Mouse (Mus musculus): Measurements from ENCODE around the gene 1700009N14Rik. TPM values are rescaled to one million over a fixed set of nuclear protein-coding genes. Genes with fewer than 3 reads are reported as not detected.

1700009N14Rik gene
- total RNA-seq (2012; rRNA removed) (not detected in 2 replicates), polyA plus RNA-seq (2012; ENCODE audit: insufficient read depth in 1 of 2, insufficient read length in 2 of 2, low read depth in 1 of 2, low replicate concordance in 2 of 2, missing spikeins in 1 of 2) (not detected)

DNA sequence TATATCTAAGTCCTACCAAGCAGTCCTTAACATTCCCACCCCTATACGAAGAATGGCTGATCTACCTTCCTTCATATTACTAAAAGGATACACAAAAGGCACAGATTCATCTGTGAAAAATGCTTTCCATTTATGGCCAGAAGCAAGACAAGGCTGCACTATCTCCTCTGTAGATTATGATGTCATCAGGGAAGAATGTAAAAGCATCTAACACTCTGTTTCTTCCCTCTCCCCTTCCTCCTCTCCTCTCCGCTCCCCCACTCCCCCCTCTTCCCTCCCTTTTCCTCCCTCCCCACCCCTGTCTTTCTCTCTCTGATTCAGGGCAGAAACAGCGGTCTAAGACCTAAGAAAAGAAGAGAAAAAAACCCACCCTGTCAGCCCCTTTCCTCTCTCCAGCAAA is at the start of gene 1700009N14Rik:
Gene 1700009N14Rik, plus strand, starts transcription at position 227 of the 400 bp plus-strand sequence.
- DNase-seq (ENCODE audit: low read depth, low spot score): no peak
- no peaks in the 10 kb centered on the region for H3K36me3 ChIP-seq (ENCODE audit: control insufficient read depth in 1 of 2, insufficient read depth in 2 of 2, low read length in 2 of 2)
- no peaks in the 10 kb centered on the region; a peak in 1 of 4 replicates for H3K27me3 ChIP-seq (ENCODE audit: control insufficient read depth in 1 of 2, insufficient read depth in 2 of 2, low read length in 2 of 2)
- no peaks in the 10 kb centered on the region for H3K9me3 ChIP-seq (replicated peaks; ENCODE audit: insufficient read depth, low read length)
- H3K9ac ChIP-seq (ENCODE audit: control insufficient read depth, low read depth, low read length, poor library complexity, severe bottlenecking): no peak within 1 kb of the TSS
- no peak within 1 kb of the TSS for H3K4me3 ChIP-seq (ENCODE audit: control insufficient read depth in 1 of 2, insufficient read depth in 1 of 2, low read depth in 2 of 2, low read length in 2 of 2)
- no peaks in the 10 kb centered on the region for H3K79me2 ChIP-seq (ENCODE audit: control insufficient read depth, insufficient read depth, low read length, poor library complexity)
- TF ChIP-seq TBP (IDR thresholded peaks at IDR 0.05; ENCODE audit: low read depth, low read length): no peak
- no peak for TF ChIP-seq ZKSCAN1 (IDR thresholded peaks at IDR 0.05; ENCODE audit: low read depth, low read length)
- TF ChIP-seq UBTF (IDR thresholded peaks at IDR 0.05; ENCODE audit: borderline replicate concordance, insufficient read depth, low read depth, low read length): no peak
- no peak for TF ChIP-seq CHD1 (IDR thresholded peaks at IDR 0.05; ENCODE audit: low read depth, low read length)
- no peak for TF ChIP-seq BHLHE40 (IDR thresholded peaks at IDR 0.05; ENCODE audit: borderline replicate concordance, low read depth, low read length)
- TF ChIP-seq USF2 (IDR thresholded peaks at IDR 0.05; ENCODE audit: borderline replicate concordance in 1 of 2, insufficient read depth in 1 of 2, low read depth in 1 of 2, low read length in 2 of 2): no peak
- TF ChIP-seq JUND (IDR thresholded peaks at IDR 0.05; ENCODE audit: low read depth, low read length): no peak
- TF ChIP-seq E2F4 (IDR thresholded peaks at IDR 0.05; ENCODE audit: borderline replicate concordance, low read depth, low read length): no peak
- TF ChIP-seq ZNF384 (IDR thresholded peaks at IDR 0.05; ENCODE audit: low read depth, low read length): no peak
- TF ChIP-seq POLR2AphosphoS2 (IDR thresholded peaks at IDR 0.05; ENCODE audit: low read length): no peak
- TF ChIP-seq EP300 (IDR thresholded peaks at IDR 0.05; ENCODE audit: low read depth in 1 of 2, low read length in 2 of 2): no peak
- no peak for TF ChIP-seq POLR2AphosphoS5 (IDR thresholded peaks at IDR 0.05; ENCODE audit: borderline replicate concordance, low read depth, low read length)
- TF ChIP-seq HCFC1 (IDR thresholded peaks at IDR 0.05; ENCODE audit: low read depth, low read length): no peak
- no peak for TF ChIP-seq ETS1 (IDR thresholded peaks at IDR 0.05; ENCODE audit: low read depth, low read length)
- no peak for TF ChIP-seq MAX (IDR thresholded peaks at IDR 0.05; ENCODE audit: low read length)
- no peak for TF ChIP-seq SMC3 (IDR thresholded peaks at IDR 0.05; ENCODE audit: low read depth, low read length)
- TF ChIP-seq POLR2A (IDR thresholded peaks at IDR 0.05; ENCODE audit: control insufficient read depth in 1 of 2, insufficient read depth in 1 of 2, low read depth in 1 of 2, low read length in 2 of 2, poor library complexity in 1 of 2): no peak
- TF ChIP-seq MYB (IDR thresholded peaks at IDR 0.05; ENCODE audit: low read depth, low read length): no peak
- no peak for TF ChIP-seq NELFE (IDR thresholded peaks at IDR 0.05; ENCODE audit: low read depth, low read length)
- H3K4me1 ChIP-seq (ENCODE audit: control insufficient read depth in 1 of 2, insufficient read depth in 2 of 2, low read length in 2 of 2): no peaks in the 10 kb centered on the region
- H3K27ac ChIP-seq (ENCODE audit: control insufficient read depth, low read depth, low read length): no peak within 1 kb of the TSS

DNA sequence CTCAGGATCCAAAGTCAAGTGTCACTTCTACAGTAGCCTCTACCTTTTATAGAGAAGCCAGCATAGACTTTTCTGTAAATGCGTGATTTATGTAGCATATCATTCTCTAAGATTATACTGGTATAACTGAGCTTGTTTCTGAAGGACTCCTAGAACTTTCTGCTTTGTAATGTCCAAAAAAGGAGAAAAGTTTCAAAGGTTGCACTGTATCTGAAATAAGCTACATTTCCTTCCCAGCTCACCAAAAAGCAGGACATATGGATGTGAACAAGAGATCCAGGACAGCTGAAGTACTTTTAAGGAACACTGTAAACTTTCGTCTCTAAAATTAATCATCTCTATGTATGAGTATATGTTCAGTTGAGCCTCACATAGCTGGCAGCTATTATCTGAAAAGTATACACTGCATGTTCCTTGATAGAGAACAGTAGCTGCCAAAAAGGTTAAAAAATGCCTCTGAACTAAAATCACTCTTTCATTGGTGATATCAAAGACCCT is 12.2 kb upstream of the 1700009N14Rik start:
- no peaks in the 10 kb centered on the region for H3K79me2 ChIP-seq (ENCODE audit: control insufficient read depth, insufficient read depth, low read length, poor library complexity)
- TF ChIP-seq ELF1 (IDR thresholded peaks at IDR 0.05; ENCODE audit: low read depth, low read length): no peak
- TF ChIP-seq ZNF384 (IDR thresholded peaks at IDR 0.05; ENCODE audit: low read depth, low read length): no peak
- no peak for TF ChIP-seq KAT2A (conservative IDR thresholded peaks at IDR 0.05; ENCODE audit: low read depth, low read length)
- TF ChIP-seq POLR2A (IDR thresholded peaks at IDR 0.05; ENCODE audit: control insufficient read depth in 1 of 2, insufficient read depth in 1 of 2, low read depth in 1 of 2, low read length in 2 of 2, poor library complexity in 1 of 2): no peak
- TF ChIP-seq BHLHE40 (IDR thresholded peaks at IDR 0.05; ENCODE audit: borderline replicate concordance, low read depth, low read length): no peak
- no peak for TF ChIP-seq ZMIZ1 (IDR thresholded peaks at IDR 0.05; ENCODE audit: low read depth, low read length)
- no peak for TF ChIP-seq POLR2AphosphoS5 (IDR thresholded peaks at IDR 0.05; ENCODE audit: borderline replicate concordance, low read depth, low read length)
- TF ChIP-seq ZC3H11A (IDR thresholded peaks at IDR 0.05; ENCODE audit: low read depth, low read length): no peak
- TF ChIP-seq USF2 (IDR thresholded peaks at IDR 0.05; ENCODE audit: borderline replicate concordance in 1 of 2, insufficient read depth in 1 of 2, low read depth in 1 of 2, low read length in 2 of 2): no peak
- no peak for TF ChIP-seq GATA1 (IDR thresholded peaks at IDR 0.05; ENCODE audit: low read depth, low read length)
- TF ChIP-seq MAX (IDR thresholded peaks at IDR 0.05; ENCODE audit: low read length): no peak
- H3K9ac ChIP-seq (ENCODE audit: control insufficient read depth, low read depth, low read length, poor library complexity, severe bottlenecking): no peak overlapping the region
- no peaks in the 10 kb centered on the region for H3K27me3 ChIP-seq (ENCODE audit: control insufficient read depth in 1 of 2, insufficient read depth in 2 of 2, low read length in 2 of 2)
- H3K27ac ChIP-seq (ENCODE audit: control insufficient read depth, low read depth, low read length): no peak overlapping the region
- H3K9me3 ChIP-seq (replicated peaks; ENCODE audit: insufficient read depth, low read length): no peaks in the 10 kb centered on the region
- no peak for DNase-seq (ENCODE audit: low read depth, low spot score)
- H3K36me3 ChIP-seq (ENCODE audit: control insufficient read depth in 1 of 2, insufficient read depth in 2 of 2, low read length in 2 of 2): no peaks in the 10 kb centered on the region
- no peaks in the 10 kb centered on the region for H3K4me1 ChIP-seq (ENCODE audit: control insufficient read depth in 1 of 2, insufficient read depth in 2 of 2, low read length in 2 of 2)
- no peak overlapping the region for H3K4me3 ChIP-seq (ENCODE audit: control insufficient read depth in 1 of 2, insufficient read depth in 1 of 2, low read depth in 2 of 2, low read length in 2 of 2)

Measured in MEL (cell line).